Mouse (Mus musculus): ENCODE measurements around the gene Gm3776. TPM values are rescaled to one million over a fixed set of nuclear protein-coding genes. Genes with fewer than 3 reads are reported as not detected.
"Not testable (repeated sequence)": the region's sequence is repeated elsewhere in the genome, so short reads cannot be mapped to it uniquely, and the experiment has no call there.

The Gm3776 gene
- total RNA-seq, 2 experiments from 2014 or later: not detected

GRCm38 (mm10) chr9:78289063-78289462 is 32.1 kb downstream of the Gm3776 start:
- ATAC-seq (replicated peaks; ENCODE audit: low FRiP score, poor library complexity, severe bottlenecking): not testable (repeated sequence)

GRCm38 (mm10) chr9:78289723-78290122 is 32.8 kb downstream of the Gm3776 start, which contains the start of gene Gm10639:
Gene Gm10639 (plus strand): TSS chr9:78289923.
- ATAC-seq (replicated peaks; ENCODE audit: low FRiP score, poor library complexity, severe bottlenecking): not testable (repeated sequence)

GRCm38 (mm10) chr9:78292462-78292861 is 35.5 kb downstream of the Gm3776 start:
- ATAC-seq (replicated peaks; ENCODE audit: low FRiP score, poor library complexity, severe bottlenecking): not testable (repeated sequence)

- not testable (repeated sequence) for ATAC-seq (replicated peaks; ENCODE audit: low FRiP score, poor library complexity, severe bottlenecking)
These were observed 36.8 kb downstream of the Gm3776 start for GRCm38 (mm10) chr9:78293683-78294082.

- not testable (repeated sequence) for ATAC-seq (replicated peaks; ENCODE audit: low FRiP score, poor library complexity, severe bottlenecking)
These were observed 37.9 kb downstream of the Gm3776 start for GRCm38 (mm10) chr9:78294781-78295180.

- peak; percentile 78 for ATAC-seq (replicated peaks; ENCODE audit: low FRiP score, poor library complexity, severe bottlenecking)
These were observed 39.2 kb downstream of the Gm3776 start for GRCm38 (mm10) chr9:78296089-78296488.

- no peak for ATAC-seq (replicated peaks; ENCODE audit: low FRiP score, poor library complexity, severe bottlenecking)
These were observed 41.3 kb downstream of the Gm3776 start for GRCm38 (mm10) chr9:78298232-78298631.

GRCm38 (mm10) chr9:78299143-78299542 is 42.2 kb downstream of the Gm3776 start:
- not testable (repeated sequence) for ATAC-seq (replicated peaks; ENCODE audit: low FRiP score, poor library complexity, severe bottlenecking)

GRCm38 (mm10) chr9:78308122-78308521 is 51.2 kb downstream of the Gm3776 start:
- not testable (repeated sequence) for ATAC-seq (replicated peaks; ENCODE audit: low FRiP score, poor library complexity, severe bottlenecking)

- ATAC-seq (replicated peaks; ENCODE audit: low FRiP score, poor library complexity, severe bottlenecking): no peak
These were observed 57.8 kb downstream of the Gm3776 start, which contains the start of gene Omt2a for GRCm38 (mm10) chr9:78314696-78315095. Gene Omt2a (minus strand): TSS chr9:78314796.

Other genes with a start within 250 kb of the Gm3776 start
- not detected in 2 replicates for gene Gcm1, start 205.2 kb upstream of the Gm3776 start, total RNA-seq (2015; ENCODE audit: low replicate concordance)
- gene Gcm1, start 205.2 kb upstream of the Gm3776 start, total RNA-seq (2017; ENCODE audit: low replicate concordance): not detected in 2 replicates
- 223 and 268 TPM in 2 replicates for gene Fbxo9, start 148.1 kb upstream of the Gm3776 start, total RNA-seq (2015; ENCODE audit: low replicate concordance)
- gene Fbxo9, start 148.1 kb upstream of the Gm3776 start, total RNA-seq (2017; ENCODE audit: low replicate concordance): 169 and 259 TPM in 2 replicates
- gene Ick, start 147.9 kb upstream of the Gm3776 start, total RNA-seq (2015; ENCODE audit: low replicate concordance): 2.1 and 12.3 TPM in 2 replicates
- gene Ick, start 147.9 kb upstream of the Gm3776 start, total RNA-seq (2017; ENCODE audit: low replicate concordance): 0.90 and 5.2 TPM in 2 replicates
- 2.5 TPM in 1 of 2 replicates, not detected in the other for gene Gsta4, start 74.4 kb upstream of the Gm3776 start, total RNA-seq (2015; ENCODE audit: low replicate concordance)
- 1.5 TPM in 1 of 2 replicates, not detected in the other for gene Gsta4, start 74.4 kb upstream of the Gm3776 start, total RNA-seq (2017; ENCODE audit: low replicate concordance)
- gene Gsta1, start 26.5 kb upstream of the Gm3776 start, total RNA-seq (2015; ENCODE audit: low replicate concordance): not detected in 2 replicates
- gene Gsta1, start 26.5 kb upstream of the Gm3776 start, total RNA-seq (2017; ENCODE audit: low replicate concordance): not detected in 2 replicates
- not detected in 2 replicates for gene Gm10639, start 32.8 kb downstream of the Gm3776 start, total RNA-seq (2015; ENCODE audit: low replicate concordance)
- not detected in 2 replicates for gene Gm10639, start 32.8 kb downstream of the Gm3776 start, total RNA-seq (2017; ENCODE audit: low replicate concordance)
- gene Omt2a, start 57.7 kb downstream of the Gm3776 start, total RNA-seq (2015; ENCODE audit: low replicate concordance): not detected in 2 replicates
- not detected in 2 replicates for gene Omt2a, start 57.7 kb downstream of the Gm3776 start, total RNA-seq (2017; ENCODE audit: low replicate concordance)
- gene Omt2b, start 70.5 kb downstream of the Gm3776 start, total RNA-seq (2015; ENCODE audit: low replicate concordance): not detected in 2 replicates
- gene Omt2b, start 70.5 kb downstream of the Gm3776 start, total RNA-seq (2017; ENCODE audit: low replicate concordance): not detected in 2 replicates
- not detected in 2 replicates for gene Gsta2, start 98.7 kb downstream of the Gm3776 start, total RNA-seq (2015; ENCODE audit: low replicate concordance)
- not detected in 2 replicates for gene Gsta2, start 98.7 kb downstream of the Gm3776 start, total RNA-seq (2017; ENCODE audit: low replicate concordance)
- gene Dppa5a, start 111.0 kb downstream of the Gm3776 start, total RNA-seq (2015; ENCODE audit: low replicate concordance): not detected in 2 replicates
- not detected in 2 replicates for gene Dppa5a, start 111.0 kb downstream of the Gm3776 start, total RNA-seq (2017; ENCODE audit: low replicate concordance)
- not detected in 2 replicates for gene Ooep, start 121.6 kb downstream of the Gm3776 start, total RNA-seq (2015; ENCODE audit: low replicate concordance)
- not detected in 2 replicates for gene Ooep, start 121.6 kb downstream of the Gm3776 start, total RNA-seq (2017; ENCODE audit: low replicate concordance)
- gene Ddx43, start 138.6 kb downstream of the Gm3776 start, total RNA-seq (2015; ENCODE audit: low replicate concordance): 0.84 TPM in 1 of 2 replicates, not detected in the other
- gene Ddx43, start 138.6 kb downstream of the Gm3776 start, total RNA-seq (2017; ENCODE audit: low replicate concordance): not detected in 2 replicates
- 2.5 and 3.6 TPM in 2 replicates for gene Cgas, start 186.1 kb downstream of the Gm3776 start, total RNA-seq (2015; ENCODE audit: low replicate concordance)
- 1.1 and 4.0 TPM in 2 replicates for gene Cgas, start 186.1 kb downstream of the Gm3776 start, total RNA-seq (2017; ENCODE audit: low replicate concordance)
- gene Mto1, start 191.1 kb downstream of the Gm3776 start, total RNA-seq (2015; ENCODE audit: low replicate concordance): 10.5 and 78.6 TPM in 2 replicates
- gene Mto1, start 191.1 kb downstream of the Gm3776 start, total RNA-seq (2017; ENCODE audit: low replicate concordance): 28.7 and 34.8 TPM in 2 replicates
- gene Gm17324, start 191.7 kb downstream of the Gm3776 start, total RNA-seq (2015; ENCODE audit: low replicate concordance): not detected in 2 replicates
- gene Gm17324, start 191.7 kb downstream of the Gm3776 start, total RNA-seq (2017; ENCODE audit: low replicate concordance): 2.7 TPM in 1 of 2 replicates, not detected in the other
- gene Eef1a1, start 232.0 kb downstream of the Gm3776 start, total RNA-seq (2015; ENCODE audit: low replicate concordance): 4,196 and 4,552 TPM in 2 replicates
- 1,708 and 2,374 TPM in 2 replicates for gene Eef1a1, start 232.0 kb downstream of the Gm3776 start, total RNA-seq (2017; ENCODE audit: low replicate concordance)